Mouse (Mus musculus) spleen, adult 2 months (tissue): ENCODE measurements around the gene Fibp.

ENCODE experiments used
- CTCF ChIP-seq: fragments of 200-500 bp; IDR thresholded peaks from 2 replicates; pipeline ENCODE4 v1.5.1; 2011; ENCODE audit warnings: mild to moderate bottlenecking, inconsistent platforms; ENCODE audit not compliant: insufficient read depth, insufficient read length, insufficient replicate concordance; ENCODE audit errors: extremely low read depth
- POLR2A ChIP-seq: fragments of 200-500 bp; IDR thresholded peaks from 2 replicates; pipeline ENCODE4 v1.6.1; 2011; ENCODE audit warnings: low read depth, low read length, inconsistent platforms

- no peak for TF ChIP-seq CTCF
- no peak for TF ChIP-seq POLR2A
These were observed 15.5 kb upstream of the Fibp start for GRCm38 (mm10) chr19:5444954-5445353.
